Mouse (Mus musculus) hindbrain, postnatal 0 days (tissue): ENCODE data around the gene Aars2. TPM values are rescaled to one million over a fixed set of nuclear protein-coding genes. Genes with fewer than 3 reads are reported as not detected.

Source experiments
- ATAC-seq: fragments of 200-750 bp; cut with Nextera tagmentation; 2 replicates; pipeline ENCODE4 v1.8.0; 2017; ENCODE audit warnings: mild to moderate bottlenecking, moderate TSS enrichment, moderate library complexity
- DNase-seq: peaks from one replicate; pipeline ENCODE4 v3.0.0-alpha.2; 2015; ENCODE audit warnings: low spot score
- H3K27ac ChIP-seq: fragments of 300-500 bp; sonication (generic); 2 replicates; pipeline ENCODE4 v1.5.1; 2014; ENCODE audit warnings: mild to moderate bottlenecking
- H3K27me3 ChIP-seq: fragments of 300-500 bp; sonication (generic); 2 replicates; pipeline ENCODE4 v1.6.1; 2014; ENCODE audit warnings: low read length, mixed read lengths; ENCODE audit not compliant: insufficient read depth
- H3K36me3 ChIP-seq: fragments of 300-500 bp; sonication (generic); 2 replicates; pipeline ENCODE4 v1.6.1; 2014; ENCODE audit warnings: low read length, mixed read lengths; ENCODE audit not compliant: insufficient read depth
- H3K4me1 ChIP-seq: fragments of 300-500 bp; sonication (generic); 2 replicates; pipeline ENCODE4 v1.6.1; 2014; ENCODE audit warnings: antibody characterized with exemption, low read length, mixed read lengths; ENCODE audit not compliant: insufficient read depth
- H3K4me2 ChIP-seq: fragments of 300-500 bp; sonication (generic); 2 replicates; pipeline ENCODE4 v1.6.1; 2014; ENCODE audit warnings: low read depth, mild to moderate bottlenecking, low read length, moderate library complexity, mixed read lengths
- H3K4me3 ChIP-seq: fragments of 300-500 bp; sonication (generic); 2 replicates; pipeline ENCODE4 v1.5.1; 2014; ENCODE audit warnings: low read length
- H3K9ac ChIP-seq: fragments of 300-500 bp; sonication (generic); replicated peaks from 2 replicates; pipeline ENCODE4 v1.6.1; 2014; ENCODE audit warnings: mild to moderate bottlenecking, low read length, moderate library complexity, mixed read lengths
- H3K9me3 ChIP-seq: fragments of 300-500 bp; sonication (generic); 2 replicates; pipeline ENCODE4 v1.6.1; 2016; ENCODE audit warnings: low read length, mixed read lengths
- CTCF ChIP-seq: IDR thresholded peaks from 2 replicates; pipeline ENCODE4 v1.5.1; 2016; ENCODE audit warnings: antibody characterized with exemption, control low read depth, low read depth
- WGBS: fragments of 180-500 bp; shearing (Covaris S2); extraction: QIAGEN DNeasy Blood & Tissue Kit; methylation state at CpG from one replicate; pipeline ENCODE4 v1.1.7; 2014; 5-methylcytosine and 5-hydroxymethylcytosine counted together
- polyA plus RNA-seq: library from polyadenylated mRNA; unstranded; fragments of >200 nt; fragmentation: Nextera tagmentation; extraction: Ambion mirVana; gene quantifications from 2 replicates; pipeline ENCODE4 v1.2.1, GENCODE M21; 2015
- total RNA-seq: library from RNA; depleted of rRNA; stranded (reverse); fragments of >200 nt; gene quantifications from 2 replicates; pipeline ENCODE4 v1.2.3, GENCODE M21; 2014

Aars2 gene
- total and polyA plus RNA-seq, 2 experiments from 2014 or later, result 14.2 to 28.5 TPM

- no peak overlapping the region for H3K4me2 ChIP-seq
- no peak for DNase-seq
- no peaks in the 10 kb centered on the region for H3K9me3 ChIP-seq
- H3K4me3 ChIP-seq, result no peak overlapping the region
- ATAC-seq, result no peak
- TF ChIP-seq CTCF, result no peak
- no peak overlapping the region for H3K9ac ChIP-seq
- no peaks in the 10 kb centered on the region for H3K27me3 ChIP-seq
- no peak overlapping the region for H3K27ac ChIP-seq
- peaks cover 9% of the 10 kb centered on the region; the same call in 1 of the 2 replicates for H3K4me1 ChIP-seq
- 87% methylated on average over 15 of the region's 15 CpGs for WGBS
- no peaks in the 10 kb centered on the region for H3K36me3 ChIP-seq
These were observed 53.3 kb downstream of the Aars2 start for GRCm38 (mm10) chr17:45559732-45560525.

- H3K4me3 ChIP-seq, result no peak overlapping the region; the same call in 1 of the 2 replicates
- H3K9ac ChIP-seq, result no peak overlapping the region
- peaks cover 9% of the 10 kb centered on the region; the same call in 1 of the 2 replicates for H3K4me1 ChIP-seq
- DNase-seq (no peak), ATAC-seq (no peak)
- no peaks in the 10 kb centered on the region for H3K9me3 ChIP-seq
- peaks cover 25% of the 10 kb centered on the region for H3K36me3 ChIP-seq
- no peak overlapping the region for H3K27ac ChIP-seq
- no peak for TF ChIP-seq CTCF
- 76% methylated on average over 12 of the region's 12 CpGs for WGBS
- no peaks in the 10 kb centered on the region for H3K27me3 ChIP-seq
- peak overlapping the region; percentile 80 for H3K4me2 ChIP-seq
These were observed 56.6 kb downstream of the Aars2 start for GRCm38 (mm10) chr17:45563216-45563615.

DNA sequence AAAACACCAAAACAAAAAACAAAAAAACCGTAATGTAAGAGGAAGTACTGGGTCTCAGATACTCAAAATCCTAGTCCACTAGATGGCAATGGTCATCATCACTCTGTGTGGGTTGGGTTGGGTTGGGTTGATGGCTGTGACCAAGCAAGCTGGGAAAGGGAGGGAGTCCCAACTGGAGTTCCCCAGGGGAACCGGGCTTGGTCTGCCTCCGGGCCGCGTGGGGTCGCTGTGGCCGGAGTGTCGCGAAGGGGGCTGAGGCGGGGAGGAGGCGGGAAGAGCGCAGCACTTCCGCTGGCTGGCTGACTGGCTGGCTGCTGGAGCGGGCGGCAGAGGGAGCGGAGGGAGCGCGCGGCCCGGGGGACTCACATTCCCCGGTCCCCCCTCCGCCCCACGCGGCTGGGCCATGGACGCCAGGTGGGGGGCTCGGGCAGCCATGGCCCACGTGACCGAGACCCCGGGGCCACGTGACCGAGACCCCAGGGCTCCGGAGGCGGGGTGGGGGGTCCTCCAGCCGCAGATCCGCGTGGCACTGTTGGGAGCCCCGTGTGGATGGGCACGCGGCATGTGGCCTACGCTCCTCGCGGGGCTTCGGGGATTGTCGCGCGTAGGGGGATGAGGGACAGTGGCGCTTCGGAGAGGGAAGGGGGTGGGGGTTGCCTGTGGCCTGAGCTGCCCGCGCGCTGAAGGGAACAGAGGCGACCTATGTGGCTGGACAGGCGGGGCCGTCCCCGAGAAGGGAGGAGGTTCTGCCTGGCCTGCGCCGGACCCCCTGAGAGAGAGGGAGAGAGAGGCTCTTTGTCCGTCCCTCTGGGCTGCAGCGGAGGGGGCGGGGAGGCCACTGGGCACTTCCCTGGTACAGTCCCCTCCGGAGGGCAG lies 57.3 kb downstream of the Aars2 start, which contains the start of gene Slc35b2:
Gene Slc35b2 (plus strand): TSS at position 220 of the 876 bp plus-strand sequence.
- H3K9ac ChIP-seq, result peak within 1 kb of the TSS; percentile 93
- peak within 1 kb of the TSS; percentile 94 for H3K27ac ChIP-seq
- peak; percentile 89 for ATAC-seq
- peak; percentile 97 for DNase-seq
- H3K4me3 ChIP-seq, result peak within 1 kb of the TSS; percentile 79
- H3K4me1 ChIP-seq, result peaks cover 9% of the 10 kb centered on the region; the same call in 1 of the 2 replicates
- under 1% methylated on average over 48 of the region's 61 CpGs for whole genome bisulfite sequencing
- H3K9me3 ChIP-seq, result no peaks in the 10 kb centered on the region
- peaks cover 31% of the 10 kb centered on the region for H3K36me3 ChIP-seq
- peak; percentile 89 for TF ChIP-seq CTCF
- H3K27me3 ChIP-seq, result no peaks in the 10 kb centered on the region
- H3K4me2 ChIP-seq, result peak within 1 kb of the TSS; percentile 80

GRCm38 (mm10) chr17:45564531-45565084 lies 58.0 kb downstream of the Aars2 start:
- peak overlapping the region; percentile 93 for H3K9ac ChIP-seq
- TF ChIP-seq CTCF, result no peak; the same call in 1 of the 2 replicates
- WGBS, result 6% methylated on average over 18 of the region's 18 CpGs
- peak overlapping the region; percentile 94 for H3K27ac ChIP-seq
- H3K9me3 ChIP-seq, result no peaks in the 10 kb centered on the region
- peak overlapping the region; percentile 80 for H3K4me2 ChIP-seq
- H3K36me3 ChIP-seq, result peaks cover 39% of the 10 kb centered on the region
- peaks cover 9% of the 10 kb centered on the region; the same call in 1 of the 2 replicates for H3K4me1 ChIP-seq
- ATAC-seq (peak; percentile 1; the same call in 1 of the 2 replicates), DNase-seq (no peak)
- peak overlapping the region; percentile 79 for H3K4me3 ChIP-seq
- H3K27me3 ChIP-seq, result no peaks in the 10 kb centered on the region

DNA sequence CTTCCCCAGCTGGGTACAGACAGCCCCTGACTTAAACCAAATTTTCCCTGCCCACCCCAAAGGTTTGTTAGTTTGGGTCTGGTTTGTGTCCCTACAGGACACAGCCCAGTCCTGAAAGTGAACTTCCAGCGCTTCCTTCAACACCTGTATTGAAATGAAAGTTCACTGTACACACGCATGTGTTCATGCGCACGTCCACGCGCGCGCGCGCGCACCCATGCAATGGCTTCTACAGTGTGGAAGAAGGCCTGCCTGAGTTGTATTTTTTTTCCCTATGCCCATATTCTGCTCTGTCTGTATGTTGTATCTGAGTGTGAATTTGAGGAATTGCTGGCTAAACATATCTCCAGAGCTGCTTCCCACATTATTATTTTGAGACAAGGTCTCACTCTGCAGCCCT lies 58.5 kb downstream of the Aars2 start:
- peaks cover 9% of the 10 kb centered on the region; the same call in 1 of the 2 replicates for H3K4me1 ChIP-seq
- peaks cover 44% of the 10 kb centered on the region for H3K36me3 ChIP-seq
- H3K27me3 ChIP-seq, result no peaks in the 10 kb centered on the region
- TF ChIP-seq CTCF, result no peak
- no peak for ATAC-seq
- H3K4me3 ChIP-seq, result peak overlapping the region; percentile 79
- peak overlapping the region; percentile 93; the same call in 1 of the 2 replicates for H3K9ac ChIP-seq
- peak overlapping the region; percentile 94 for H3K27ac ChIP-seq
- H3K9me3 ChIP-seq, result no peaks in the 10 kb centered on the region
- DNase-seq, result no peak
- peak overlapping the region; percentile 80 for H3K4me2 ChIP-seq
- 95% methylated on average over 11 of the region's 11 CpGs for WGBS

GRCm38 (mm10) chr17:45566031-45566359 lies 59.4 kb downstream of the Aars2 start:
- 76% methylated on average over 1 of the region's 1 CpGs for WGBS
- no peak for TF ChIP-seq CTCF
- Histone ChIP-seq H3K9ac (no peak overlapping the region), H3K27ac (no peak overlapping the region), H3K36me3 (peaks cover 52% of the 10 kb centered on the region), H3K4me2 (no peak overlapping the region), H3K9me3 (no peaks in the 10 kb centered on the region), H3K4me3 (no peak overlapping the region), H3K27me3 (no peaks in the 10 kb centered on the region), H3K4me1 (peaks cover 9% of the 10 kb centered on the region; the same call in 1 of the 2 replicates)
- DNase-seq (no peak), ATAC-seq (no peak)
